Mouse (Mus musculus) megakaryocyte, embryonic 14.5 days (primary cell): ENCODE measurements around the gene Rnf40.

Source experiments
- FLI1 ChIP-seq: IDR thresholded peaks from 2 replicates; pipeline ENCODE4 v1.6.1; 2012; ENCODE audit warnings: low read length, inconsistent platforms, mixed read lengths
- GATA1 ChIP-seq: IDR thresholded peaks from 3 replicates; pipeline ENCODE4 v1.6.1; 2012; ENCODE audit warnings: mixed read lengths, low read length, inconsistent platforms, borderline replicate concordance

- TF ChIP-seq GATA1: no peak
- TF ChIP-seq FLI1: no peak
These were observed 24.9 kb downstream of the Rnf40 start for GRCm38 (mm10) chr7:127613501-127613900.
